Mouse (Mus musculus): ENCODE measurements at regions not wholly inside any gene's neighbourhood (a gene's known extent, or its start where the extent isn't known, plus 50 kb on each side); places are given as distances from the start of the nearest gene placed in this dataset.

DNA sequence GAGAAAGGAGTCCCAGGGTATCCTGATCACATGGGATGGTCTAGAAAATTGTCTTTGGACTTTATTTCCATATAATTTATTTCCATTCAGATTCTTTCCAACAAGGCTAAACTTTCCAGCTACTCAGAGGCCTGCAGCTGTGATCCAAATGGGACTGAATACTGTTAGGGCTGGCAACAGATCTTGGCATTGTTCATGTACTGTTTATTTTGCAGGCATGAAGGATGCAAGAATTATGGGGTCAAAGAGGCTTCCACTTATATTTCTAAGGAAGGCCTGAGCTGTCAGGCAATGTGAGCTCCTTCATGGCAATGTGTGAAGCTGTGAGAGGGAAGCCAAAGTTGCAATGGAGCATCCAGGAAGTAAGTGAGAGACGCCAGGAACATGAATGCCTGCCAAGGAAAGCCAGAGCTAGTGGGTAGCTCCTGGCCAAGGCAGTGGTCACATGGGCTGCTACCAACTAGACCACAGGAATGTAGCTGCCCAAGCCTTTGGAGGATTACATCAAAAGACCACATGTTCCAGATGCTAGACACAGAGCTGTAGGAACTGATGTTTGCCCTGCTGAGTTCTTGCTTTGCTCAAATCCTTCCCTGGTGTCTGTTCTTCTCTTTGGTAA is 261.8 kb upstream of the Sox11 start:
- peak; percentile 16 for DNase-seq (ENCODE audit: low read depth)

DNA sequence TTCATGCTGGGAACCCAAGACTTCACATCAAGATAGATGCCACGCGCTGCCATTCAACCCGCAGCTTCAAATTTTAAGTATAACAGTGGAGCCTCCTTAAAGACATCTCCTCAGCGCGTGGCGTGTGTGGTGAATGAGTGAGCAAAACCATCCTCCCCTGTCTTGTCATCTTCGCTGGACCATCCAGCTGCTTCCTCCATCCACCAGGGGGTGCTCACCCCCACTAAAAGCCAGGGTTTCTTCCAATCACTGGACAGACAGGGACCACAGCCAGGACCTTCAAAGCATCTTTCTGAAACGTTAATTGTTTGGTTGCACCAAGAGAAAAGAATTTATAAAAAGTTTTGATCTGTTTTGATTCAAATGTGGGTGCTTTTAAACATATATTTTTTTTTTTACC is 256.8 kb upstream of the Sox11 start:
- no peak for DNase-seq (ENCODE audit: low read depth)

DNA sequence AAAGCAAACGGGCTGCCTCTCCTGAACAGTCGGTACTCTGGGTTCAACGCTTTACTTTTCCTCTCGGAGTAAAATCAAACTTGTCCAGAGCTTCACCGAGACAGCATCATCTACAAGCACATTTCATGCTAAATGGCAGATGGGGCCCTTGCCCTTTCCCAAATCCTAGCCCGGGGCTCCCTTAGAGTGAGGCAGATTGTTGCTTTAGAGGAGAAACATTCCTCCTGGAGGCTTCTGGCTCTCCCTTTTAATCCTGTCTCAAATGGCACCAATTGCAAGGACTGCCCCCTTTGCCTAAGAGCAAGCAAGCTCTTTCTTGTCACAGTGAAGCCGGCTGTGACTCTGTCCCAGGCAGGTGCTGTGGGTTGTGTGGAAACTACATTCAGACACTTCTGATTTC is 255.5 kb upstream of the Sox11 start:
- DNase-seq (ENCODE audit: low read depth): no peak

- no peak for DNase-seq (ENCODE audit: low read depth)
Observed at GRCm38 (mm10) chr12:27597322-27597721, 254.9 kb upstream of the Sox11 start.

DNA sequence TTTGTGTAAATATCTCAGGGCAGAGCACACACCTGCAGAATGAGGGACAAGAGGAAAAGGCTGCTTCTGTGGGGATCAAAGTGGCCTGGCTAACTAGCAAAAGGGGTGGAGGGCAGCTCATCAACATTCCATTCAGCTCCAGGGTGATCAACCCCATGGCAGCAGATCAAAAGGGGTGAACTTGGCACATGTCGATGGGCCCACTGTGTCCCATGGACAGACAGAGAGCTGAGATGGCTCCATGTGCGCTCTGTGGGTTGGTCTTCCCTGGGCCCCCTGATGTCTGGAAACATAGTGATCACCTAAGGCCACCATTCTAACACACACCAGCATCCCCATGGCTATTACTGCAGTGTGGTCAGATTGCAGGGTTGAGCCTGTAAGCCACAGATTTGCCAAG is 253.2 kb upstream of the Sox11 start:
- DNase-seq (ENCODE audit: low read depth): no peak

GRCm38 (mm10) chr12:27593436-27593835 is 251.1 kb upstream of the Sox11 start:
- no peak for DNase-seq (ENCODE audit: low read depth)

- no peak for DNase-seq (ENCODE audit: low read depth)
Observed at GRCm38 (mm10) chr12:27576109-27576700, 233.8 kb upstream of the Sox11 start.

DNA sequence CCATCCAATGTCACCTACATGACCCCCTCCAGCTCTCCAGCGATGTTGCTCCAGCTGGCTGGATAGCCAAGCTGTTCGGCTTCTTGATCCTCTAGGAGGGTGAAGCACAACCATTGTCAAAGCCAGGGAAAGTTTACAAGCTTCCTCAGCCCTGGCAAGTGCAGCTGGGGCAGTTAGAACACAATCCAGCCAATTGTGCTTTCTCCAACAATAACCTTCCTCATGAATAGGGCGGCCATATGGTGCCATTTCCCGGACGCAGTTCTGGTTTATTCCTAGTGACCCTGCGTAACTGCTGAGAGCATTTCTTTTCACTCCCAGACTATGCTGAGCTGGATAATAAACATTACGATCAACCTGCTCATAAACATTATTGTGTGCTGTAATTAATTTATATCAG is 233.3 kb upstream of the Sox11 start:
- DNase-seq (ENCODE audit: low read depth): no peak

DNA sequence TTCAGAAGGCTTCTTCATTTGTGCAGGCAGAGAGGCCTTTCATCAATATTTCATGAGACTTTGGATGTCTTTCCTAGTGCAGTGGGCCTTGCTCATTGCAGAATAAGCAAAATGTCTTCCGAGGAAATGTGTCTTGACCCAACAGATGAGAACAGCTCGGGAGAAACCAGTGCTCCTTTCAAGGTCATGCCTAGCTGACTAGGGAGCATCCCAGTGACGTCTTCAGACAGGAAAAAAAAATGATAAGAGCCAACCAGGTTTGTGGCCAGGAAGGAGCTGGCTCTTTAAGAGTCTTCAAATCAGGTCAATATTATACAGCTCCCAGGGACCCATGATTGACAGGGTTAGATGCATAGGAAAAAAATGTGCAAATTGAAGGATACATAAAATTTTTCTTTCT is 224.9 kb upstream of the Sox11 start:
- no peak for DNase-seq (ENCODE audit: low read depth)

DNA sequence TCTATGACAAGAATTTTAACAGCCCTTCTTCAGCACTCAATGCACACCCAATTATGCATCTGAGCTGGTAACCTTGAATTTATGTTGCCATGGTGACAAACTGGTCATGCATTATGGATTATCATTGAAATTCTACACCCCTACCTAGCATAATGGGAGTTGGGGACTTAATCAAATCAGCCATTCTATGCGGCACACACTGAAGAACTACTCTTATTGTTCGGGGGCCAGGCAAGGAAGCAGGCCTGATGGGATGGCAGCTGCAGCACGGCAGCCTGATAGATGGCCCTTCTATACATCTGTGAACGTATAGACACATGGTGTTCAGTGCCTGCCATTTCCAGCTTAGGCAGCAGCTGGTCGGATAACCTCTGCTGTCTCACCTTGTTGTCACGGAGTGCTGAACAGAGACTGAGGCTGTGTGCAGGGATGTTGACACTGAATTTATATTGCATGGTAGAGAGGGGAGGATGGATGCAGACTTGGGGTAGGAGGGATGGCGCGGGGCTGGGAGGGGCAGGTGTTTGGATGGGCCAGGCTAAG is 223.7 kb upstream of the Sox11 start:
- no peak for DNase-seq (ENCODE audit: low read depth)

DNA sequence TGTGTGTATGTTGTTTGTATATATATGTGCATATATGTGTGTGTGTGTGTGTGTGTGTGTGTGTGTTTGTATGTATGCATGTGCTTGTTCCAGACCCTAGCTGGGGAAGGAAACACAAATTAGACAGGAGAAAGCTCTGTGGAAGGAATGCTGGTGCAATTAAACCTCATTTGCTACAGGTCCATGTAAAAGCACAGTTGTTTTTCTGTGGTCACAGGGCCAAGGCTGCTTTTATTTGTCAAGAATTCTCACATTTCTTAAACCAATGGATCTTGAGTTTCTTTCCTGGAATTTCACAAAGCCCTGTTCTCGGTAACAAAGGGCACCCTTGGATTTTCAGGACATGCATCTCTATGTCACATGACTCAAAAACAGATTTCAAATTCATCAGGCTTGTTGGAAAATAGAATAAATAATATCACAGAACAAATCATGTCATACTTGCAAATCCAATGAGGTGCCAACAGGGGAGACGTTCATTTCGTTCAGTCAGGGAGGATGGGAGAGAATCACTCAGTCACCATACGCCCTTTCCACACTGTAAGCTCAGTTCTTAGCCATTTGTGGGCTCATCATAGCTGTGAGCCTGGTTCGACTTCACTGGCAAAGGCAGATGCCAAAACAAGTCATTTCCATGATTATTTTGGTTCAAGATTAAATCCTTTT is 222.4 kb upstream of the Sox11 start:
- no peak for DNase-seq (ENCODE audit: low read depth)

- no peak for DNase-seq (ENCODE audit: low read depth)
Observed at GRCm38 (mm10) chr12:27563900-27564299, 221.5 kb upstream of the Sox11 start.

DNA sequence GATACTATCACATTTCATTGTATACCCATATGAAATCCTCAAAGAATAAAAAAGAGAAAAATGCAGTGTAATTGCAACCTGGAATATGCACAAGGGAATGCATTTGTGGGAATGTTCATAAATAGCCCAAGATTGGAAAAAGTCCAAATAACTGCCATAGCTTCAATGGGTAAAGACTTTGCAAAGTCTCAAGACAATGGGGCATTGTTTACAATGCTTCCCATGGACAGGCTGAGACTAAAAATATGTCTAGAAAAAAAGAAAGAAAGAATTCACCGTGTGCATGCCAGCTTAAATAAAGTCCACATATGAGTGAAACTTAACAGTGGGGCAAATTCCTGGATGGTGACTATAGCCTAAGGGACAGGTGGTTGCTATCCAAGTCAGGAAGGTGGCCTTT is 210.4 kb upstream of the Sox11 start:
- no peak for DNase-seq (ENCODE audit: low read depth)

DNA sequence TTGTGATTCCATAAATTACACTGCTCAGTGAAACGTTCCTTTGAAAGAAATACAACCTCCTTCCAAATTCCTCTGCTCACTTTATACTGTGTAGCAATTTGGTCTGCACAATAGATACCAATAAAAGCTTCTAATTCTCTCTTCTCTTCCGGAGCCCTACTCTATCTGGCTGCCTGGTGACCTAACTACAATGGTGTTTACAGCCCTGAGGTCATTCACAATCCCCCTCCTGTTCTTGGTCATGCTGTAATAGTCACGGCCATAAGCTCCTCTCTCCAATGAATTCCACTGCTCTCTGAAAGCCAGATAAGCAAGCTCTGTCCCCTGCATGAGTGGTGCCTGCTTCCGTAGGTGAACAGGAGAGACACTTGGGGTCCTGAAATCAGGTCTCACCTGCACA is 195.8 kb upstream of the Sox11 start:
- DNase-seq (ENCODE audit: low read depth): no peak

DNA sequence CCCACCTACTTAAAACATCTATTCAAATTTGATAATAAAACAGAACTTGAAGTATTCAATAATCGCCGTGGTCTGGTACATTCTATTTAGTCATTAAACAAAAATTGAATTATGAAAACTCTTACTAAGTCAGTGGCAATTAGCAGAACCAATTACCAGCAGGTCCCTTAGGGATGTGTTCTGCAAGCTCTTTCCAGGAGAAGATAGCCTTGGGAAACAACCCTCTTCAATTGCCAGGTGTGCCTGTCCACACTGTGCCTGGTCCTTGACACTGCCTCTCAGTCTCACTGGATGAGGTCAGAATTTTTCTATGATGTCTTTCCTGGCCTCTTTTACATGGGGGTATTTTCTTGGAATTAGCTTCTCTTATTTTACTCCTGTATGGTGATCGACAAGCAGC is 195.1 kb upstream of the Sox11 start:
- no peak for DNase-seq (ENCODE audit: low read depth)

DNA sequence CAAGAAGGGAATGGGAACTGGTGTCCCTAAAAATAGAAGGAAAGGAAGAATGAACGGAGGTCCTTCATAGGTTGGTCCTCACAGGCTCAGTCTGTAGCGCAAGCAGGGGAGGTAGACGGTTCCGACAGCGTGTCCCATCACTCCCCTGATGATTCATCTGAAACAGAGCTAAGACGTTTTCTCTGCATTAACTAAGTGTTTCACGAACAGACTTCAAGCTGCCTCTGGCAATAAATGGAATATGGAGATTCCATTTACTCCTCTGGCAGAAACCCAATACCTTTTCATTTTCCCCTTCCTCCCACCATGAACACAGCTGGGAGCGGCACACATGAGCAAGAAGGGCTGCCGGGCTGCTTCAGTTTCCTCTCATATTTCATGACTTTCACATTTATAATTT is 194.6 kb upstream of the Sox11 start:
- DNase-seq (ENCODE audit: low read depth): no peak

DNA sequence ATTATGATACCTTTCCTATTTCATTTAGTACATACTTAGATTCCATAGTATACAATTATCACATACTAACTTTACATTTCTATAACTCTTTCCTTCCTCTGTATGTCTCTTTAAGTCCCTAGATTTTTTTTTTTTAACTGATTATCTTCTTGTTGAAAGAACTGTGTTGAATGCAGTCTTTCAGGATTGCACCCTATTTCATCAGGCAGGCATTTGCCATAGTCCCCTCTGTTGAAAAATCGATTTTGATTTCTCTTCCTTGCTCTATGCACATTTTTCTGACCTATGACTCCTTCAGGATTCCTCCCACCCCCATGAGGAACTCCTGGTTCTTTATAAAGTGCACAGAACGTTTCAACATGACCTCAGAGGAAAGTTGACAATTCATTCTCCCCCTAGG is 183.2 kb upstream of the Sox11 start:
- no peak for DNase-seq (ENCODE audit: low read depth)

- no peak for DNase-seq (ENCODE audit: low read depth)
Observed at GRCm38 (mm10) chr12:27513253-27513652, 170.9 kb upstream of the Sox11 start.

- DNase-seq (ENCODE audit: low read depth): no peak
Observed at GRCm38 (mm10) chr12:27508226-27508560, 165.8 kb upstream of the Sox11 start.

DNA sequence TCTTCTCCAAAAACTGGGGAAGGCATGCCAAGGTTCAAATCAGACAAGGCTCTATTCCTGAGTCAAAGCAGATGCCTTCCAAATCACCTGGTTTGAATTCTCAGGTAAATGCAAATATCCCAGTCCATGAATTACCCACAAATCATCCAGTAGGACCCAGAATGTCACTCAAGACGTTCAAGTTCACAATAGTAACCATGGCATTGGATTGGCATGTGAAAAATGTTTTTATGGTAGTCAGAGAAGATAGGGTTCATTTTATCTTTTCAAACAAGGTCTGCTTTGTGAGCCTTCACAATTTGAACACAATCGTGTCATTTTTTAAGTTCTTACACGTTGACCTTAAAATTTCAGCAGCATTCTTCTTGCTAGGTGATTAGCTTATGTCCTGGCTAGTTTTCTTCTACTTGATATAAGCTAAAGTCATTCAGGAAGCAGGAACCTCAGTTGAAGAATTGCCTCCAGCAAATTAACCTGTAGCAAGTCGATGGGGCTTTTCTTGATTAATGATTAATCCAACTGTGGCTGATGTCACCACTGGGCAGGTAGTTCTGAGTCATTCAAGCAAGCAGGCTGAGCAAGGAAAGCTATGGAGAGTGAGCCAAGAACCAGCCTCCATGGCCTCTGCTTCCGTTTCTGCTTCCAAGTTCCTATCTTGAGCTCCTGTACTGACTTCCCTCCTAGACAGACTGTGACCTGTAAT is 165.3 kb upstream of the Sox11 start:
- no peak for DNase-seq (ENCODE audit: low read depth)

GRCm38 (mm10) chr12:27502716-27503486 is 160.5 kb upstream of the Sox11 start:
- no peak for DNase-seq (ENCODE audit: low read depth)

DNA sequence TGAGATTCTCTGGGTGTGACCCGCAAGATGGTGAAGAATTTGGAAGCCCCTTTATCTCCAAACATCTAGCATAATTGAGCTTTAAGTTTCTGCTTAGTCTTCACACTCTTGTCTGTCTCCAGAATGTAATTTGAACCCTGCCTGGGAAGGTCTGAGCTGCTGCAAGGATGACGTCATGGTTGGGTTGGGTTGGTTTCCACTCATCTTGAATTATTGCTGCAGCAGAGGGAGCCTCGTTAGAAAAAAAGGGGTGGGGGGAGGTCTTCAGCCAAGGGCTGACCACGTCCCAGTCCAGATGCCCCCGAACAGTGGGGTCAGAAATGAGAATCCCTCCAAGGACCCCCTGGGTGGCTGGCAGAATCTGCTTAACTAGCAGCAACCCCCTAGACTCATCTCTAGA is 158.1 kb upstream of the Sox11 start:
- DNase-seq (ENCODE audit: low read depth): no peak
